Mouse (Mus musculus) myocyte (in vitro differentiated cells): ENCODE data around the gene Dio1.

Experiments used
- MYOD1 ChIP-seq, 3 experiments: IDR thresholded peaks; one replicate each; pipeline ENCODE4 v1.6.1; 2011; ENCODE audit warnings: control low read depth in 2 of 3, low read depth in 2 of 3, mild to moderate bottlenecking in 2 of 3, moderate library complexity in 1 of 3; ENCODE audit not compliant: insufficient read length in 2 of 3, control insufficient read depth in 1 of 3
- REST ChIP-seq: IDR thresholded peaks from one replicate; pipeline ENCODE4 v1.6.1; 2011; ENCODE audit warnings: mild to moderate bottlenecking, control low read depth, moderate library complexity; ENCODE audit not compliant: insufficient read depth, insufficient read length

- no peak for TF ChIP-seq REST
- no peak for TF ChIP-seq MYOD1 (IDR thresholded peaks at IDR 0.05; ENCODE audit: control insufficient read depth in 1 of 3, insufficient read length in 2 of 3, low read depth in 2 of 3)
Observed at GRCm38 (mm10) chr4:107245368-107245767, 61.6 kb downstream of the Dio1 start.
